Mouse (Mus musculus): Measurements from ENCODE around the gene Nudc.
A peak's percentile ranks its signal among the peaks of the same experiment; 100 is the strongest.

Nudc gene

DNA sequence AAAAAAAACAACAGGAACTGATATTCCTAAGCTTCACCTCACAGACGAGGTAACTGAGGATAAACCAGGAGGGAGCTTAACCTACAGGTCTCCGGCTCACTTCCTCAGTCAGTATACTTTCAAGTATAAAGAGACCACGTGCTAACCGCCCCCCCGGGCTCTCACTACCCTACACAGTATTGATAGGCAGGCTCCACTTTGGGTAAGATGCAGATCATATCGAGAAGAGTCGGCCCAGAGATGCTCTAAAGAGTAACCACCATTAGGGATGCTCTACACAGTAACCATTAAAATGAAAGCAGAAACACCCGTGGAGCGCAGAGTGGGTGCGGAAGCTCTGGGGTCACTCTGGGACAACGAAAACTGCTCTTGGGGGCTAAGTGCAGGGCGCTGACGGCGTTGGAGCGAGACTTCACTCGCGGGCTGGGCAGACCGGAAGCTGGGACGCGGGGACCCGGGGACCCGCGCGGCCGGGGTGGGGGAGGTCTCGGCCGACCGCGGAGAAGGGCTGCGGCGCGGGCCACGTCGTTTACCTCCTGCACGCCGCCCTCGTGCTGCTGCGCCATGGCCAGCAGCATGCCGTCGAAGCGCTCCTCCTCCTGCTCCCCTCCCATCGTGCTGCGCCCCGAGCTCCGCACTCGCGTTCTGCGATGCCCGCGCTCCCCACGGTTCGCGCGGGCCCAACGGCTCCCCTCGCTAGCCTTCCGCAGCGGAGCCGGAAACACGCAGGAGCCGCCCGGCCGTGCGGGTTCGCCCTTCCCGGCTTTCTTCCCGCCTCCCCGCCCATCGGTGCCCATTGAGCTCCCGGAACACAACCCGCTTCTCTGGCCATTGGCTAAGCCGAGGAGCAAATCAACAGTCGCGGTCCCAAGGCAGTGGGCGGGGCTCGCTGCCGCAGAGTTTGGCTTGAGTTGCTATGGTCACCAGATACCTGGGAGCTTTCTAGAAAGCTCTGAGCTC is at the start of gene Nudc:
Gene Nudc, minus strand, starts transcription at position 725 of the 960 bp plus-strand sequence.
- peak; percentile 95 for DNase-seq (ENCODE audit: low read depth, low spot score)

DNA sequence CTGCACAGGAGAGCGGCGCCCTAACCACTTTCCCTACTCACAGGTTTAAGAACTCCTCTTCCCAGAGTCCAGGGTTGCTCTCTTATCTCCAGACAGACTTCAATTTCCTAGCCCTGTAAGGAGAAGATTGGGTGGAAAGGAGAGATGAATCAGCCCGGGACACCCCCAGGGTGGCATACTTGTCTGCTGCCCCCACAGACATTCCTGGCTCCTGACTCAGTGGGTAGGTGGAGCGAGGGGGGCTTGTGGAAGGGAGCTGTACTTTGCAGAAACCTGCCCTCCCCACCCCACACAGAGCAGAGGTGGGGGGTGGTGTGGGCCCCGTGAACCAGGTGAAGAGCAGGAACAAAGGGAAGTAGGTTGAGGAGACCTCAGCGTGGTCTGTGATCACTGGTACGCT is 49.7 kb upstream of the Nudc start:
- DNase-seq (ENCODE audit: low read depth, low spot score): no peak

DNA sequence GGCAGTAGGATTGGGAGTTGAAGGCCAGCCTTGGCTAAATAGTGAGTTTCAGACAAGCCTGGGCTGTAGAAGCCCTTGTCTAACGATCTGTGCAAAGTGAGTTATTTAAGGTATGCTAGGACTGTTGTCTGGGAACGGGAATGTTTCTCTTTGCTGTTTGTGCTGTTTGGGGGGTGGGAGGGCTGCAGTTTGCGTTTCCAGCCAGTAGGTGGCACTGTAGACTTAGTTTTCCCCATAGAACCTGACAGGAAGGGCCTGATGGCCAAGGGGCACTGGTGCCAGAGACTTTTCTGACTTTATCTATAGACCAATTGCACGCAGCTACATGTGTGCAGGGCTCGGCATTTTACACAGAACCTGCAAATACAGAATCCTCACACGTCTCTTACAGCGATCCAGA is 46.8 kb upstream of the Nudc start:
- no peak for DNase-seq (ENCODE audit: low read depth, low spot score)

DNA sequence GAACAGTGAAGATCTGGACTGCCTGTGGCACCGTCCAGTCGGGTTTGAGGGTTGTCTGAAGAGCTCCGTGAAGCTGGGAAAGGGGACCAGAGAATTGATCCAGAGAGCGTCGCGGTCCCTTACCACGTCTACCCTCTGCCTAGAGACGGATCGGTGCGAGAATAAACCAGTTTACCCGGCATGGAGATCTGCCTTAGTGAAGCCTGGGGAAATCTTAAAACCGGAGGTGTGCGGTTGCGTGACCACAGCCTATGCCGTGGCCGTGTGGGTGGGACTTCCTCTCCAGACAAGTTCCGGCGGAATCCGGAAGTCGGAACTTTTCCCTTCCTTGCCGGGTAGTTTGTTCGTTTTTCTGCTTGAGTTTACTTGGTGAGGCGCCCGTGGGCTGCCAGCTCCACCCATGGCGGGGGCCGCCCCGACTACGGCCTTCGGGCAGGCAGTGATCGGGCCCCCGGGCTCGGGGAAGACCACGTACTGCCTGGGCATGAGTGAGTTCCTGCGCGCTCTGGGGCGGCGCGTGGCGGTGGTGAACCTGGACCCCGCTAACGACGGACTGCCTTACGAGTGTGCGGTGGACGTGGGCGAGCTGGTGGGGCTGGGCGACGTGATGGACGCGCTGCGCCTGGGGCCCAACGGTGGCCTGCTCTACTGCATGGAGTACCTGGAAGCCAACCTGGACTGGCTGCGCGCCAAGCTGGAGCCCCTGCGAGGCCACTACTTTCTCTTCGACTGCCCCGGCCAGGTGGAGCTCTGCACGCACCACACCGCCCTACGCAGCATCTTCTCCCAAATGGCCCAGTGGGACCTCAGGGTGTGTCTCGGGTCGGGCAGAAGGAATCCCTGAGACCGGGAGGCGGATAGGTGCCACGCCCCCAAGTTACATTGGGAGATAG is 38.5 kb upstream of the Nudc start, which contains the start of gene Gpn2:
Gene Gpn2, plus strand, starts transcription at position 304 of the 893 bp plus-strand sequence.
- peak; percentile 64 for DNase-seq (ENCODE audit: low read depth, low spot score)

DNA sequence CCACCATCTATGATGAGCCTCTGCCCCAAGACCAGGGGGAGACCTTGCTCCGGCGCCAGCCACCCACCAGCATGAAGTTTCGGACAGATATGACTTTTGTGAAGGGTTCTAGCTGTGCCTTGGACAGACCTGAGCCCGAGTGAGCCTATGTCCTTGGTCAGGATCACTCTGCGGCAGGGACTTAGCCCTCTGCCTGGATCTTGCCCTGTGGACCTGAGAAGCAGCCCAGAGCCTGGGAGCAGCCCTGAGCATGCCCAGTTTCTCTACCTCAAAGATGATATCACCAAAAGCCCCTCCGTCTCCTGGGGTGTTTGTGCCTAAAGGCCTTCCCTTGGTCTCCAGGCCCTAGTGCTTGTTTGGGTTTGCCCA is 37.9 kb upstream of the Nudc start:
- no peak for DNase-seq (ENCODE audit: low read depth, low spot score)

DNA sequence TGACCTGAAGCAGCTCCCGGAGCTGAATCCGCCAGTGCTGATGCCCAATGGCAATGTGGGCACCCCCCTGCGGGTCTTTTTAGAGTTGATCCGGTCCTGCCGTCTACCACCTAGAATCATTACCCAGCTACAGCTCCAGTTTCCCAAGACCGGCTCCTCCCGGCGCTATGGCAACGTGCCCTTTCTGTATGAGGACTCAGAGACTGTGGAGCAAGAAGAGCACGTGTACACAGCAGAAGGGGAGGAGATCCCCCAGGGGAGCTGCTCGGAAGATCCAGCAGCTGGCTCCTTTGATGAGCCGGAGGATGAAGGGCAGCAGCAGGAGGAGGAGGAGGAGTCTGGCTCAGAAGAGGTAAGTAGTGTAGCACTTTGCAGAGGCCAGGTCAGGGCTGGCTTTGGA is 32.2 kb upstream of the Nudc start:
- no peak for DNase-seq (ENCODE audit: low read depth, low spot score)

DNA sequence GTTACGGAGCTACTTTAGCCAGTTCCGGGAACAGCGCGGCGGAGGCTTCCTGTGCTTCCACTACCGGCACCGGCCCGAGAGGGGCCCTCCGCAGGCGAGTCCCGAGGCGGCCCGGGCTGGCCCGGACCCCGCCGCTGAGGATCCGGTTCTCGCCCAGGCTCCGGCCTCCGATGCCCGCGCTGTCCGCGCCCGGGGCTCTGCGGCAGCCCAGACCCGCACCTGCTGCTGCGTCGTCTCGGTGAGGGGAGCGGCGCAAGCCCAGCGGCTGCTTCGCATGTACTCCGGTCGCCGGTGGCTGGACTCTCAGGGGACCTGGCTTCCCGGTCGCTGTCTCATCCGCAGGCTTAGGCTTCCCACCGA is 29.0 kb upstream of the Nudc start:
- DNase-seq (ENCODE audit: low read depth, low spot score): no peak

DNA sequence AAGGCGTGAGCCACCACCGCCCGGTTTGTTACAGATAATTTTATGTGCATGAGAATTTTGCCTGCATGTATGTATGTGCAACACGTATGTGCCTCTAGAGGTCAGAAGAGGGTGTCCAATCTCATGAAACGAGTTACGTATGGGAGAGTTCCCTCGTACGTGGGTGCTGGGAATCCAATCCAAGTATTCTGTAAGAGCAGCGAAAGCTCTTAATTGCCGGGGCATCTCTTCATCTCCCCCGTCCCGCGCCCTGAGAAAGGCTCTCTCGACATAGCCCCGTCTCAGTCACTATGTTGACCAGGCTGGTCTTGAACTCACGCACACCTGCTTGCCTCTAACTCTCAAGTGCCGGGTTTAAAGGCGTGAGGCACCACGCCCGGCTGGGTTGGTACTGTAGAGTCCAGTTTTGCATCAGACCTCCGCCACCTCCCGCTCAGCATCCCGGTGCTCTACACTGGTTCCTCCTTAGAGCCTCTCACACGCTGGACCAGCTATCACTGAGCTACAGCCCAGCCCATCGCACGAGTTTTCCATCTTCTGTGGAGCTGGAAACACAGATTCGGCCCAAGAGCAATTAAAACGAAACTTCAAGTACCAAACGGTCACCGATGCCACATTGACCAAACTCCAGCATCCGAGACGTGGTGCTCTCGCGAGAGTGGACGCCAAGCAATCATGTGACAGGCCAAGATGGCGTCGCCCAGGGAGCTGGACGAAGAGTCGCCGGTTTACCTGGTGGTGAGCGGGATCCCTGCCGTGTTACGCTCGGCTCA is 28.5 kb upstream of the Nudc start, which contains the start of gene Gpatch3:
Gene Gpatch3, plus strand, starts transcription at position 676 of the 773 bp plus-strand sequence.
- peak; percentile 88 for DNase-seq (ENCODE audit: low read depth, low spot score)

DNA sequence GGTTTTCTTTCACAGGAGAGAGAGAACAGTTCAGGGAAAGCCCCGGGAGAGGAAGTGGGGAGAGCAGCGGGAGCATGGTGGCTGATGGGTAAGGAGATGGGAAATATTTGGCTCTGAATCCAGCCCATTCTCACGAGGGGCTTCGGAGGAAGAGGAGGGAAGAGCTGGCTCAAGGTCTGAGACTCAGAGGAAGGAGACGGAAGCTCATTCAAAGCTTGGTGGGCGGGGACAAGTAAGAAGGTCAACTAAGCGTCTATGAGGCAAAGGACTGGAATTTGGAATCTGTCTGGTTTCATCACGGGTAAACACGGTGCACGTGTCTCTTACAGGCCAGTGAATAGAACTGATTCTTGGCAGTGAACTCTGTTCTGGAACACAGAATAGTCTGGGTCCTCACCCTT is 24.3 kb upstream of the Nudc start:
- DNase-seq (ENCODE audit: low read depth, low spot score): no peak

DNA sequence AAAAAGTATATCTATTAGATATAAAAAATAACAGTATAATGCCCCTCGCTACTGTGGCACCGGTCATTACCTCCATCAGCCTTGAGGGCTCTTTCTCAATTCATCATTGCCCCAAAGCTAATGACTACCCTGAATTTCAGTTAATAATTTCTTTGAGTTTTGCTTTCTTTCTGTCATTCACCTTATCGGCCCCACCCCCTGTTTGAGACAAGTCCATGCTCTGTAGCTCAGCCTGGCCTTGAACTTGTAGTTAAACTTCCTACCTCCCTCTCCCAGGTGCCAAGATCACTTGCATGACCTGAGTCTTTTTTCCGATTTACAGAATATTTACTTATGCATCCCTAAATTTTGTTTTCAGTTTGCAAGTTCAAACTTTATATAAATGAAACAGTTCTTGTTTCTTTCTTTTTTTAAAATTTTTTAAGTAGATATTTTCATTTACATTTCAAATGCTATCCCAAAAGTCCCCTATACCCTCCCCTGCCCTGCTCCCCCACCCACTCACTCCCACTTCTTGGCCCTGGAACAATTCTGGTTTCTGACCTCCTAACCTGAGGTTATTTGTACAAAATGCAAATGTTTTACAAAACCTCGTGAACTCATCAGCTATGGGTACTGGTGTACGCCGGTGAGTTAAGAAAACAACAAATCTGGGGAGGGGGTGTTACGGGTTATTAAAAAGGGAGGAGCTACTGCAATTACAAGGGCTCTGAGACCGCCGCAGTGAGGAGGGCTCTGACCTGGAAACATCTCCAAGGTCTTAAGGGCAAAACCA is 23.7 kb upstream of the Nudc start:
- DNase-seq (ENCODE audit: low read depth, low spot score): no peak

DNA sequence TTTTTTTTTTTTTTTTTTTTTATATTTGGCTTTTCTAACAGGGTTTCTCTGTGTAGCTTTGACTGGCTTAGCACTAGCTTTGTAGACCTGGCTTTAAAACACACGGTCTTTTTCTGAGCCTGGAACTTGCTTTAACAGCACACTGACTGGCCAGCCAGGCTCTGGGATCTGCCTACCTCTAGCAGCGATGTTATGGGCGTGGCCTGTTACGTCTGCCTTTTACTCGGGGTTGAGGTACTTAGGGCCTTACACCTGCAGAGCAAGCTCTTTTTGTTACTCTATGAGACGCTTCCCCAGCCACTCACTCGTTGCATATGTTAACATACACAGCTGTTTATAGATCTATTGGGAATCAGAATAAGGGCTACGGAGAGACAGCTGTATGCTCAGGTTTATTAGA is 21.5 kb upstream of the Nudc start:
- DNase-seq (ENCODE audit: low read depth, low spot score): no peak

DNA sequence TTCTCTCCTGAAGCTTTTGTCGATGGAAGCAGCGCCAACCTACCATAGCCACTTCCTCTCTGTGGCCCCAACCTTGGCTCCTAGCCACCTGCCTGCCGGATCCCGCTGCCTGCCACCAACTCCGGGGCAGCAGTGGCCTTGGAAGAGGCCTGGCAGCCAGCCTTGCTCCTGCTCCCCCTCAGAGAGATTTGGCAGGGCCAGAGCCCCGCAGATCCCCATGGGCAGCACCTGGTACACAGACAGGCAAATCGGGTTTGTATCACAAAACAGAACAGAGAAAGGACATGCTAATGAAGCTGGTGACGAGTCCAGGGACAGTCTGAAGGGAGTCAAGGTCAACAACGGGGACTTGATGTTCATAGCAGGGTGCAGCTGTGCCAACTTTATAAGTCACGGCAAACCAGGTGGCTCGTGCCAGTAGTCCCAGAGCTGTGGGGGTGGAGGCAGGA is 17.4 kb upstream of the Nudc start:
- DNase-seq (ENCODE audit: low read depth, low spot score): no peak

DNA sequence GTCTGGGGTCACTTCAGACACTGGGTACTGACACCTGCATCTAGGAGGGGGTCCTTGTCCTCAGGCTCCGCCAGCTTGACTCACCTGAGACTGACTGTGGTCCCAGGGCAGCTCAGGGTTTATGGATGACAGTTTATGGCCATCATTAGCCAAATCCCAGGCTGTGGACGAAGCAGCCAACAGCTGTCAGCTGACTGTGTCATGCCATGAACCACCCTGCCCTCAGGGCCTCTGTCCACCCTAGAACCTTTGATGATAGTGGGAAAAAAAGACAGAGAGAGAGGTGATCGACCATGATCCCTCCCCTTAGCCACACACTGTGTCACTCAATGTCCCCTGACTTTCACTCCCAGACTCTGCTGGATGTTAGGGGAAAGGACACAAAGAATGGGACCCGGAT is 15.8 kb upstream of the Nudc start:
- DNase-seq (ENCODE audit: low read depth, low spot score): no peak

DNA sequence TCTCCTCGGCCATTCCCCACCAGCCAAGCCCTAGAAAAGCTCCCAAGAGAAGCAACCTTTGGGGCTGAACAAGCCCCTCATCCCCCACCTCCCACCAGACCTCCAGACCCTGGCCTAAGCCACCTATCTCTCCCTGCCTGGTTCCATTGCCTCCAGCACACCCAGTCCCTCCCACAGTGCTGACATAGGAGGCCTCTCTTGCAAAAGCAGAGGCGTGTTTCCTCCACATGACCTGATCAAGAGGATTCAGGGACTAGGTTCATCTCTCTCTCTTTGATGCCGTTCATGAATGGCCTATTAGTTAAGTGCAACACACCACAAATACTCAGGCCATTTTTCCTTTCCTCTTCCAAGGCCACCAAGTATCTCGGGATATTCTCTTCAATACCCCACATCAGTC is 14.1 kb upstream of the Nudc start:
- no peak for DNase-seq (ENCODE audit: low read depth, low spot score)

DNA sequence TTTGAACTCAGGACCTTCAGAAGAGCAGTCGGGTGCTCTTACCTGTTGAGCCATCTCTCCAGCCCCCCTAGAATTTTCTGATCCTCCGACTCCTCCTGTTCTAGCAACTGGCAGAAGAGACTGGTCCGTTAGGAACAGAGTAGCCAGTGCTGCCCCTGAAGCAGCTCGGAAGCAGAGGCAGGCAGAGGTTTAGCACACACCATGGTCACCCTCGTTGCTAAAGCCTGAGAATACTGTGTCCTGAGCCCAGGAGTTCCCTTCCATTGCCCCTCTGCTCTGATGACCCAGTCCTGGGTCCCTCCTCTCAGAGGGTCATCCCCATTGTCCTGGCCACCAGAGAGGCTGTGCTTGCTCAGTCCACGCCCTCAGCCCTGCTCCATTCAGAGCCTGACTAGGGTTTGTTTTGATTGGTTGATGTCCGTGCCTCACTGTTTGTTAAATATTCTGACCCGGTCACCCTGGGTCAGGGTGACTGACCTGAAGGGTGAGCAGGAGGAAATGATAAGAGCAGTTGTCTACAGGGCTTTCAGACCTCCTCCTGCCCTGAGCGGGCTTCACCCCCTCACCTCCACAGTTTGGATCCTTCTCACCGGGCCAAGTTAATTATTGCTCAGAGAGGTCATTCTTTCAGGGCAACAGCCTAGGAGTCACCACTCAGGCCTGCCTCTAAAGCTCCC is 11.4 kb upstream of the Nudc start:
- DNase-seq (ENCODE audit: low read depth, low spot score): no peak

DNA sequence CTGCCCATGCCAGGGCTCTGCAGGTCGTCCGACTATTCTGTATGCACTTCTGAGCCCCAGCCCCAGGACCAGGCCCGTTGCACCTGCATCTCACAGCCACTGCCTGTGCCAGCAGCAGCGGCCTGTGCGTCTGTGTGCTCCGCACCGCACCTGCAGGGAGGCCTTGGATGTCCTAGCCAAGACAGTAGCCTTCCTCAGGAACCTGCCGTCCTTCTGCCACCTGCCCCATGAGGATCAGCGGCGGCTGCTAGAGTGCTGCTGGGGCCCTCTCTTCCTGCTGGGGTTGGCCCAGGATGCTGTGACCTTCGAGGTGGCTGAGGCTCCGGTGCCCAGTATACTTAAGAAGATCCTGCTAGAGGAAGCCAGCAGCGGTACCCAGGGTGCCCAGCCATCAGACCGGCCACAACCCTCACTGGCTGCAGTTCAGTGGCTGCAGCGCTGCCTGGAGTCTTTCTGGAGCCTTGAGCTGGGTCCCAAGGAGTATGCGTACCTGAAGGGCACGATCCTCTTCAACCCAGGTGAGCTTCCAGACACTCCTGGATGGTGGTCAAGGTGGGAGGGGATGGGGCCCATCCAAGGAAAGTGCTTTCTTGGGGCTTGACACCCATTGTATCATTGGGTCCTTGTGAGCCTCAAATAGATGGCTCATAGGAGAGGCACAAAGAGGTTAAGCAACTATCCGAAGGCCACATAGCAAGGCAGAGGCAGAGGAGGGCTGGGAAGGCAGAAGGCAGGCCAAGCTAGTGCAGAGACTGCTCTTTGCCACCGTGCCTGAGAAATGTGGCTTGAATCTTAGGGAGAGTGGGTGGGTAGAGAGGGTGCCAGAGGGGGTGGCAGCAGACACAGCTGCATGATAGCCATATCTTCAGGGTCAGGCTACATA is 7.9 kb upstream of the Nudc start:
- no peak for DNase-seq (ENCODE audit: low read depth, low spot score)

DNA sequence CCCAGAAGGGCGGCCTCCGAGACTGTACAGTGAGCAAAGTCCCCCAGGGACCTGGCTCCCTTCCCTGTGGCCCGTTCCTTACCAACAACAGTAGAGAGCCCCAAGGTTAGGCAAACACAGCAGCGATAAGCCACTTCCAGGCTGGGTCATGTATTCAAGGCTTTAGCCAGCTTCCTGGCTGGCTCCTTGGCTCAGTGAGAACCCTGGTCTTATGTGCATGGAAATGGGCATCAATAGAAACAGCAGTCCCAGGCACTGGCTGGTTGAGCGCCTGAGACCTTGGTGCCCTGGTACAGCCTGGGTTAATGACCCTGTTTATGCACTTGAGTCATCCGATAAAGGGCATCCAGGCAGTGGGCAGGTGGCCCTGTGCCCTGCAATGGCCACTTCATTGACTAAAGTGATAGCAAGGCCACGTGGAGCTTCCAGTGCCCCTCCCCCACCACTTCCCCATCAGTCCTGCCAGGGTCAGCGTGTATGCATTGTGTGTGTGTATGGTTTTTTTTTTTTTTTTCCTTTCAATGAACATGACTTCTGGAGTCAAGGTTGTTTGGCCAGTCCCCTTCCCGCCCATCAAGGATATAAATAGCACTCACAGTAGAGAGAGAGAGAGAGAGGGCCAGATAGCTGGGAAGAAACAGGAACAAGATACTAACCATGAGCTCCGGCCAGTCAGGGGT is 7.1 kb upstream of the Nudc start, which contains the start of gene Nr0b2:
Gene Nr0b2, plus strand, starts transcription at position 609 of the 680 bp plus-strand sequence.
- DNase-seq (ENCODE audit: low read depth, low spot score): no peak

DNA sequence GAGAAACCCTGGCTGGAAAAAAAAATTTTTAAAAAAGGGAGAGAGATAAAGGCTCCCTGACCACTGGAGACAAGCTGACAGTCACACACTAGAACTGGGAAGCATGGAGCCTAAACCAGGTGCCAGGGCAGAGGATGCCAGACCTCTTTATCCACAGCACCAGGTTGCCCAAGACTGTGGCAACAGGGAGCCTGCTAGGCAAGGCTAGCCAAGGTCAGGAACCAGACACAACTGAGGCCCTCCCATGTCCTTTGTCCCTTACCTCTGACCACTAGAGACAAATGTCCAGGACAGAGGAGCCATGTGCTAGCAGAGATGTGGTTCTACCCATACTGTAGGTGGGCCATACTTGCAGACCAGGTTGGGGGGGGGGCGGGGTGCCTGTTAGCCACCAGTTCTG is 6.2 kb upstream of the Nudc start:
- DNase-seq (ENCODE audit: low read depth, low spot score): no peak

DNA sequence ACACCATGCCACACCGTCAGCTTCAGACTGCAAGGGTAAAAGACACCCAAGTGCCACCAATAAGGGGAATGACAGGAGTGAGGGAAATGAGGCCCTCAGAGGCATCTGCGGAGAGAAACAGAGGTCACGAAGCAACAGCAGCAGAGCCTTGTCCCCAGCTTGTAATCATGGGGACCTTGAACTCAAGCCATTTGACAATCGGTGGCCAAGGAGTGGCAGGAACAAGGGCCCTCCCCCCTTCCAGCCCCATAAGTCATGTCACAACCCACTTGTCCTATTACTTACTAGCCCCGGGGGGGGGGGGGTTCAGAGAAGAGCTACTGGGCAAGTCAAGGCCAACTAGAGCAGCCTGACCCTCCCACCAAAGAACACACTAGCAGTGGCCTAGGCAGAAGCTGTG is 9.1 kb downstream of the Nudc start:
- no peak for DNase-seq (ENCODE audit: low read depth, low spot score)

Data from c-Kit-negative CD71-positive TER-119-positive erythroid progenitor cells, embryonic 14.5 days (primary cell).